28 mouse cellular contexts compared by ENCODE assay signal in the genomic region with DNA sequence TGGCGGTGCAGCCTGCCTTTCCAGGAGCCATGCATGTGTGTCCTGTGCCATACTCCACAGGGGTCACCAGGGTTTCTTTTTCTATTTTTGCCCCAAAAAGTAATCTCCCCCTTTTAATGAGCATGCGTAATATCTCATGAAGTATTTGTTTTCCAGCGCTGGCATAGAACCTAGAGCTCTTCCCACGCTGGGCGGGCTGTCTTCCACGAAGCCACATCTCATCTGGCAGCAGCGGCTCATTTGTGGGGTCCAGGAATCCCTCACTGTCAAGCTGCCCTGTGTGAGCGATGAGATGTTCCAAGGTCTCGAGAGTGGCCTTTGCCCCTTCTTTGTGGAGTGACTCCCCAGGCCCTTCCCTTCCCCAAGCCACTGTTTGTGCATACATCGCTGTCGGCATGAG.
"Had no signal": no experiment of that assay in that cellular context is flagged by ENCODE, and none has a peak within 500 bp of the region (broad histone marks: within the 10 kb centered on the region; RNA-seq: fewer than 3 reads in every experiment).

No protein-coding gene starts in this region.

- H3K4me3 ChIP-seq: limb, embryonic 10.5 days; limb, embryonic 12.5 days; limb, embryonic 13.5 days; limb, embryonic 15.5 days; liver, embryonic 12.5 days; liver, embryonic 13.5 days; liver, embryonic 15.5 days; lung, embryonic 15.5 days; megakaryocyte, embryonic 14.5 days; midbrain, embryonic 10.5 days; midbrain, embryonic 12.5 days; midbrain, embryonic 13.5 days; midbrain, embryonic 15.5 days; myocyte; neural tube, embryonic 12.5 days had no signal

- DNase-seq: left cerebral cortex, postnatal 4 days; liver; liver, embryonic 13.5 days; liver, postnatal 0 days; lung, adult 18-20 months; lung, adult 2 months; lung, embryonic 14.5 days; lung, postnatal 10 days; lung, postnatal 14 days; lung, postnatal 36 days; lung, postnatal 4 days; midbrain, embryonic 14.5 days had no signal

- H3K27ac ChIP-seq: limb, embryonic 10.5 days; limb, embryonic 12.5 days; limb, embryonic 13.5 days; limb, embryonic 15.5 days; liver, embryonic 12.5 days; liver, embryonic 13.5 days; liver, embryonic 14.5 days; liver, embryonic 15.5 days; lung, embryonic 15.5 days; macrophage; midbrain, embryonic 10.5 days; midbrain, embryonic 12.5 days; midbrain, embryonic 13.5 days; midbrain, embryonic 15.5 days; neural tube, embryonic 12.5 days had no signal
